Mouse (Mus musculus): ENCODE data around the gene Fam126b. TPM values are rescaled to one million over a fixed set of nuclear protein-coding genes. Genes with fewer than 3 reads are reported as not detected.
A peak's percentile ranks its signal among the peaks of the same experiment; 100 is the strongest.
"Not testable (repeated sequence)": the region's sequence is repeated elsewhere in the genome, so short reads cannot be mapped to it uniquely, and the experiment has no call there.

Fam126b gene
- total RNA-seq, 2 experiments from 2014 or later, result 12.5 to 15.7 TPM

- DNase-seq, result peak in 1 of 2 experiments; percentile 42
- intact Hi-C loops (cut with DNase I), result no loop called here
Measured at GRCm38 (mm10) chr1:58579179-58579578, 6.9 kb downstream of the Fam126b start.

- intact Hi-C loops (cut with DNase I), result no loop called here
- no peak for DNase-seq
Measured at GRCm38 (mm10) chr1:58570437-58570836, 15.7 kb downstream of the Fam126b start.

GRCm38 (mm10) chr1:58568456-58569130 is 17.5 kb downstream of the Fam126b start:
- intact Hi-C loops (cut with DNase I), result no loop called here
- DNase-seq, result no peak

GRCm38 (mm10) chr1:58566621-58567020 is 19.5 kb downstream of the Fam126b start:
- DNase-seq, result no peak
- intact Hi-C loops (cut with DNase I), result no loop called here

GRCm38 (mm10) chr1:58564981-58565380 is 21.1 kb downstream of the Fam126b start:
- intact Hi-C loops (cut with DNase I), result loop anchor here (5.0 kb wide), 1 partner anchor 112 kb away; no protein-coding TSS in a partner anchor
- no peak for DNase-seq

- peak; percentile 32 to 61 for DNase-seq
Measured at GRCm38 (mm10) chr1:58562455-58562854, 23.7 kb downstream of the Fam126b start.

GRCm38 (mm10) chr1:58560370-58560769 is 25.8 kb downstream of the Fam126b start:
- intact Hi-C loops (cut with DNase I), result loop anchor here (5.0 kb wide), 1 partner anchor 117 kb away; no protein-coding TSS in a partner anchor

More at GRCm38 (mm10) chr1:58562455-58562854, 23.7 kb downstream of the Fam126b start:
- intact Hi-C loops (cut with DNase I), result loop anchor here (5.0 kb wide), 1 partner anchor 115 kb away; no protein-coding TSS in a partner anchor

GRCm38 (mm10) chr1:58541386-58541785 is 44.7 kb downstream of the Fam126b start:
- intact Hi-C loops (cut with DNase I), result no loop called here
- DNase-seq, result no peak

More at GRCm38 (mm10) chr1:58560370-58560769, 25.8 kb downstream of the Fam126b start:
- not testable (repeated sequence) for DNase-seq

- intact Hi-C loops (cut with DNase I), result no loop called here
- DNase-seq, result peak in 1 of 2 experiments; percentile 10
Measured at GRCm38 (mm10) chr1:58507249-58507648, 78.9 kb downstream of the Fam126b start.

GRCm38 (mm10) chr1:58504577-58505254 is 81.4 kb downstream of the Fam126b start, which contains the start of gene Orc2:
Gene Orc2, minus strand, starts transcription at chr1:58505109.
- intact Hi-C loops (cut with DNase I), result no loop called here

GRCm38 (mm10) chr1:58503793-58504370 is 82.2 kb downstream of the Fam126b start:
- intact Hi-C loops (cut with DNase I), result no loop called here
- no peak for DNase-seq

More at GRCm38 (mm10) chr1:58504577-58505254, 81.4 kb downstream of the Fam126b start, which contains the start of gene Orc2:
- DNase-seq, result peak; percentile 93 to 94

GRCm38 (mm10) chr1:58503134-58503533 is 83.0 kb downstream of the Fam126b start:
- intact Hi-C loops (cut with DNase I), result no loop called here
- no peak for DNase-seq

- intact Hi-C loops (cut with DNase I), result no loop called here
- no peak for DNase-seq
Measured at GRCm38 (mm10) chr1:58498758-58499157, 87.4 kb downstream of the Fam126b start.

GRCm38 (mm10) chr1:58497678-58498077 is 88.4 kb downstream of the Fam126b start:
- intact Hi-C loops (cut with DNase I), result no loop called here
- DNase-seq, result no peak

- intact Hi-C loops (cut with DNase I), result no loop called here
- no peak for DNase-seq
Measured at GRCm38 (mm10) chr1:58495603-58496002, 90.5 kb downstream of the Fam126b start.

GRCm38 (mm10) chr1:58482647-58483046 is 103.5 kb downstream of the Fam126b start:
- intact Hi-C loops (cut with DNase I), result no loop called here
- DNase-seq, result no peak

- intact Hi-C loops (cut with DNase I), result no loop called here
- no peak for DNase-seq
Measured at GRCm38 (mm10) chr1:58475662-58476061, 110.5 kb downstream of the Fam126b start.
